Mouse (Mus musculus): ENCODE measurements around the gene Fzd1.
A peak's percentile ranks its signal among the peaks of the same experiment; 100 is the strongest.

Fzd1 gene

GRCm38 (mm10) chr5:4757902-4758301 lies at the start of gene Fzd1:
Gene Fzd1 (minus strand): TSS chr5:4758035.
- DNase-seq, result peak; percentile 32 to 42

DNA sequence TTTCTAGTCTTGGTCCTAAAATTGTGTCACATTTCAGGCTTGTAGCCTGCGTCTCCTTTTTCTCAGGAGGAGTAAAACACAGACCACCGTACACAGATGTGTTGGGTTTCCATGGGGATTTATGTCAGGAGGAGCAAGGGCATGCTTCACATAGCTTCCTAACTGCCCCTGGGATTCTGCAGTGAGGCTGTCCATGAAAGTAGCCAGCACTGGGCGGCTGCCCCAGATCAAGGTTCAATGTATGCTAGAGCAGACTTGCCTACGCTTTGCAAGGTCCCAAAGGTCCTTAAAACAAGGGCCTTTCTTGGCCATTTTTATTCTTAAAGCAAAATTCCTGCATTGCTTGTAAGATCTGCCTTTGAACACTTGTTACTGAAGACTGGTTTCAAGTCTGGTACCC lies 47.4 kb upstream of the Fzd1 start:
- DNase-seq, result no peak

- DNase-seq, result no peak
Measured at GRCm38 (mm10) chr5:4803708-4804107, 45.9 kb upstream of the Fzd1 start.

DNA sequence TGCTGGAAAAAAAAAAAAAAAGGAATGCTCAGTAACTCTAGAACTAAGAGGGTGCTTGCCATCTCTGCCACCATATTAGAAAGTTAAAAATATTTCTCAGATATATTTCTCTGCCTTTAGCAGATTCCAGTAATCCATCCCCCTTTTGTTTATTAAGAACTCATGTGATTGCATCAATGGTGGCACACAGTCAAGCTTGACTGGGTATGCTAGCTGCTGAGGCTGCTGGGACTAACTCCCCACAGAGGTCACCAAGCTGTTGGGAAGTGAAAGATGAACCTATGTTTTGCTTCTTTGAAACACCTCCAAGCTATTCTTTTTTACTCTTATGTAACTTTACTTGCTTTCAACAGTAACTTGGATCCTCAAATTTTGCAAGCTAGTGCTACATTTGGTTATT lies 44.1 kb upstream of the Fzd1 start:
- no peak for DNase-seq

DNA sequence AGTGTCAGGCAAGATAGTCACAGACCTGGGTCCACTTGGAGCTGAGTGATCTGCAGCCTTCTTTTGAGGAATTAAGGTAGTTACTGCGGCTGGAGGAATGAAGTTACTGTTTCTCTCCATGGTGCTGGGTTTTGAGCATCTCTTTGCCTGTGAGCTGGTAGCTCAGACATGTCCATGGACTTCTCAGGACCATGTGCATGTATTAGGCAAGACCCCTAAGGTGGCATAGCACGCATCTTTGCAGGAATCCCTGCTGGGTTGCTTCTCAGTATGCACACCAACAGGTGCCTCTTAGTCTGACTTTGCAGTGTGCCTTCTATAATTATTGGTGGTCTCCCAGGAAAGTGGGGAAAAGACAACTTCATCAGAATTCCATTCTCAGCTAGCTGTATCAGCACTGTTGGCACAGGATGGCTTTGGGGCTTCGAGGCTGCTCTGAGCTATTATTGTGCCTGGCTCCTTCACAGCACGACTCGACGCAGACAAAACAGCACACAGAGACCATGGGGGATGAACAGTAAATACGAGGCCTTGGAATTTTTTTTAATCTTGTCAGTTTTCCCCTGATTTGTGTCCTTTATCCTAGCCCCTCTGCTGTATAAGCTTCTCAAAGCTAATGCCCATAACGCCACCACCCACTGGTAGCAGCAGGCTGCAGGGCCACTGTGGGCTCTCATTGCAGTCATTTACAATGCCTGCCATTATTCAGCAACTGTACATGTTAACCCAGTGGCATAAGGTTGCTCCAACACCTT lies 43.4 kb upstream of the Fzd1 start:
- DNase-seq, result no peak

DNA sequence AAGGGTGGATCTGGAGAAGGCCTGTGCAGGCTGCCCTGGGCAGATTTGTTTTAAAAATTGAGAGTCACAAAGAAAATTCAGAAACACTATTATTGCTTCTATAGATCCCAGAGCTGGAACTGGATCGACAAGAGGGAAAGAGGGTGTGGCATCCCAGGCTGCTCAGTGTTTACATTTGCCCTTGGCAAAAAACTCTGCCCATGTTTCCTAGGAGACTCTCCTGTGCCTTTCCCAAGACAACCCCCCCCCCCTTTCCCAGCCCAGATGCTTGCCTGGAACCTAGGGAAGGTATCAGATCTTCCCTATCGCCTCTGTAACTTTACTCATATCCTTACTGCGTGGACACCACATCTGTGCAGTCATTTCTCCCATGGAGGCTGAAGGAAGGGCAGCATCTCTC lies 33.4 kb upstream of the Fzd1 start:
- DNase-seq, result no peak

DNA sequence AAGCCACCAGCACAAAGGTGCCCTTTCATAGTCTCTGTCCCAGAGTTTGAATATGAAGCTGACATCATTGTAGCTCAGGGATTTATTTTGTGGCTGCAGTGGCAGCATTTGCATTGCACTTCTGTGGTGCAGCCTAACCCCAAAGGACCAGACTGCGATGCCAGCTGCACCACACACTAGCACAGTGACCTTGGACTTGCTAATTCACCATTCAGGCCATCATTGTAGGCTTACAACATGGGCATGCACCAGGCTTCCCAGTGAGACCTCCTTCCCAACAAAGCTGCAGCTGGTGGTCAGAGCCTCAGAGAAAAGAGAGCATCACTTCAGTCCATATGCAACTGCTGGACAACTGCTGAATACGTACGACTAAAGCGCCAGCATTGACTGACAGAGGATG lies 32.4 kb upstream of the Fzd1 start:
- no peak for DNase-seq

GRCm38 (mm10) chr5:4788484-4788883 lies 30.6 kb upstream of the Fzd1 start:
- no peak for DNase-seq

- no peak for DNase-seq
Measured at GRCm38 (mm10) chr5:4786816-4787215, 29.0 kb upstream of the Fzd1 start.

- no peak for DNase-seq
Measured at GRCm38 (mm10) chr5:4778274-4778673, 20.4 kb upstream of the Fzd1 start.

- DNase-seq, result no peak
Measured at GRCm38 (mm10) chr5:4776495-4776894, 18.7 kb upstream of the Fzd1 start.

DNA sequence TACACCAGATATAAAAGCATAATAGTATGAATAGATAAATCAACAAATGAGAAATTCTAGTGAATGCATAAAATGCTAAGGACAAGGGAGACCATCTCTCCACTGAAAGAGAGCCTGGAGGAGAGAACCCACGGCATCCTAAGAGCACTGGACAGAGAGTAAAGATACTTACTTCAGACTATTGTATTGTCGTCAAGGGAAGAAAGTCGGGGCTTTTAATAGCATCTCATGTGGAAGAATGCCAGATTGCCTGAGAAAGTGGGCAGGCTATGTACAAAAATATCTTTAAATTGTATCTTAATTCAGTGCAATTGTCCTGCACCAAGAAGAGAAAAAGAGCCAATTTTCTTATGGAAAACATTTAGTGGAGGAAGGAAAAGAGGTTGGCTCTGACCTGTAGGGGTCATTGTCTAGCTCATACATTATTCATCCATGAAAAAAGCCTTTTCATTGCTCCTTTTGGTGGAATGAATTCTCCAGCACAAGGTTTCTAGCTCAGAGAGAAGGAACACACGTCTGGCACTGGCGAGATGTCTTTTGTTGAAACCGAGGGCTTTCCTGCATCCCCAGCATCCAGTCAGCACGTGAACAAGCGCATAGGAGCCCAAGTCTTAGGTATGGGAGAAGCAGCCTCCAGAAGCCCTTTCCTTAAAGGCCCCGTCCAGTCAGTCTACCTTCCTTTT lies 15.4 kb upstream of the Fzd1 start:
- DNase-seq, result no peak

DNA sequence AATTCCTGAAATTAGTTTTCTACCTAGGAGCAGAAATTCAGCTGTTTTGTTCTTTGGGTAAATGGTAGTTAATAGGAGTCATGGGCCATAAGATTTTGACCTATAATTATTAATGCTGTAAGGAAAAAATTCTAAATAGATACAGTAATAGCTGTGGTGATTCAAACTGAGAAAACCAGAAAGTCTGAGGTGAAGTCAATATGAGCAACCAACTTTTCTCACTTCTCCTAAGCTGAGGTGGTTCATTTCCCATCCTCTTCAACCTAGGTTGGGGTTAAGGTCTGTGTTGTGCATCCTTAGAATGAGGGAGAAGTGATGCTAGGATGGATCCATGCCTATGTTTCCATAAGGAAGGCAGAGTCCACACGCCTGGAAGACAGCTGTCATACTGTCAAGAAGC lies 12.8 kb upstream of the Fzd1 start:
- DNase-seq, result no peak

DNA sequence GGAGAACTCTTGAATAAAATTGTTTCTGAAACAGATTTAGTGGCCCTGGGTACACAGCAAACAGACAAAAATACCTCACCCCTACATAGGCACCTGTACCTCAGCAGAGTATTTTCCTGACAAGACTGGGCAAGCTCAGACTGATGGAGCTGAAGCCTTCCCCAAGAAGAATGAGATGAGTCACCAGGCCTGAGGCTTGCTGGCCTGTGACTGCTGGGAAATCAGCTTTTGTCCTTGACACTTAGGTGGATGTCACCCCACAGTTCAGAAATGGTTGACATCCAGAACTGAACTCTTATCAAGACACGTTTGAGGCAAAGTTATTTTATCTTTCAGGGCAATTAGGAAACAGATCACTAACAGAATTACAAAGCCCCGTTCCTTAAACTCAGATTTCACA lies 10.1 kb upstream of the Fzd1 start:
- DNase-seq, result no peak

DNA sequence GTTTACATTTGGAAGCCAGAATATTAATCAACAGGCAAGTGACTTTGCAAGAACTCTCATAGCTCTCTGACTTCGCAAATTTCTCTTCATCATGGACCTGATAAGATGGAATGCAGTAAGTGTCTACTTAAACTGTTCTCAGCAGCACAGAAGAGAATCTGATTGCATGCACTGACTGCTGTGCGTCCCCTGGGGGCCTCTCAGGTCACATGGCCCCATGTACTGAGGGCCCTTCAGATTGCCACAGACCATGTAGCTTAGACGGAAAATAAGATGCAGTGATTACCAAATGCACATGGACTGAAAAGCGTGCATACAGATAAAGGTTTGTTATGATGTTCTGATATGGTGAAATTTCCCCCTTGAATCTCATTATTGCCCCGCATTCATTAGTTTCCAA lies 8.9 kb upstream of the Fzd1 start:
- no peak for DNase-seq

GRCm38 (mm10) chr5:4761891-4762290 lies 4.1 kb upstream of the Fzd1 start:
- DNase-seq, result no peak

GRCm38 (mm10) chr5:4758331-4759080 lies 671 bp upstream of the Fzd1 start:
- no peak for DNase-seq

DNA sequence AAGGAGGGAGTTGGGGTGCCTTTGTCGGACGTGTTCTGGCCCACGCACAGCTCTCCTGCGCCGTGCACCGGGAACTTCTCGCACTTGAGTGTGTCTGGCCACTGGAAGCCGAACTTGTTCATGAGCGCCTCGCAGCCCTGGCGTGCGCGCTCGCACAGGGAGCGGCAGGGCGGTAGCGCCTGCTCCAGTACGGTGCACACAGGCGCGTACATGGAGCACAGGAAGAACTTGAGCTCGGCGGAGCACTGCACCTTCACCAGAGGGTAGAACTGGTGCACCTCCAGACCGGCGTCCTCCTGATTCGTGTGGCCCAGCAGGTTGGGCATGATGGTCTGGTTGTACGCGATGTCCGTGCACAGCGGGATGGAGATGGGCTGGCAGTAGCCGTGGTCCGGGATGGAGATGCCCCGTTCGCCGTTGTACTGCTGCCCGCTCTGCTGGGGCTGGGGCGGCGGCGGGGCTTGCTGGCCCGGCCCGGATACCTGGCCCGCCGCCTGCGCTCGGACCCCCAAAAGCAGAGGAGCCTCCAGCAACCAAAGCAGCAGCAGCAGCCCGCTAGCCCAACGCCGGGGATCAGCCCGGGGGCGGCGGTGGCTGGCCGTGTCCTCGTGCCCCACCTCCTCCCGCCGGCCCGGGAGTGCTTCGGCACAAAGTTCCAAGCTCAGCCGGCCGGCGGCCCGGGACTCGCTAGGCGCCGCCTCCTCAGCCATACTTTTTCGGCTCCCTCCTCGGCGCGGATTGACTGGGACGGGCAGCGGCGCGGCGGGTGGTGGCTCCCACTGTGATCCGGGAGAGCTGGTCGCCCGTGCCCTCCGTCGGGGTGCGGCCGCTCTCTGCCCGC lies 744 bp downstream of the Fzd1 start:
- DNase-seq, result peak in 1 of 2 experiments; percentile 4

DNA sequence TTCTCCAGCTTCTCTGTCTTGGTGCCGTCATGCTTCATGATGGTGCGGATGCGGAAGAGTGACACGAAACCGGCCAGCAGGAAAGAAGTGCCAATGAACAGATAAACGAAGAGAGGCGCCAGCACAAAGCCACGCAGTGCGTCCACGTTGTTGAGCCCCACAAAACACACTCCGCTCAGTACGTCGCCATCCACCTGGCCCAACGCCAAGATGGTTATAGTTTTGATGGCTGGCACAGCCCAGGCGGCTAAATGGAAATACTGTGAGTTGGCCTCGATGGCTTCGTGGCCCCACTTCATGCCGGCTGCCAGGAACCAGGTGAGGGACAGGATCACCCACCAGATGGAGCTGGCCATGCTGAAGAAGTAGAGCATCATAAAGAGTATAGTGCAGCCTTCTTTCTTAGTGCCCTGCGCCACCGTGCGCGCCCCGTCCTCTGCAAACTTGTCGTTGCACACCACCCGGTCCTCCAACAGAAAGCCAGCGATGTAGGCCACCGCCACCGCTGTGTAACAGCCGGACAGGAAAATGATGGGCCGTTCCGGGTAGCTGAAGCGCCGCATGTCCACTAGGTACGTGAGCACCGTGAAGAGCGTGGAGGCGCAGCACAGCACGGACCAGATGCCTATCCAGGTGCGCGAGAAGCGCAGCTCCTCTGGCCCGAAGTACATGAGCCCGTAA lies 1.7 kb downstream of the Fzd1 start:
- DNase-seq, result no peak

GRCm38 (mm10) chr5:4755326-4755725 lies 2.5 kb downstream of the Fzd1 start:
- DNase-seq, result no peak

GRCm38 (mm10) chr5:4754701-4755281 lies 3.0 kb downstream of the Fzd1 start:
- DNase-seq, result no peak

- no peak for DNase-seq
Measured at GRCm38 (mm10) chr5:4753161-4753560, 4.7 kb downstream of the Fzd1 start.
